Mouse (Mus musculus) ES-E14 (cell line): ENCODE data around the gene Ankrd52.

Source experiments
- CHD2 ChIP-seq: IDR thresholded peaks from 2 replicates; pipeline ENCODE4 v1.6.1; 2014; ENCODE audit warnings: mild to moderate bottlenecking, low read depth, low read length, inconsistent platforms
- HCFC1 ChIP-seq: IDR thresholded peaks from 2 replicates; pipeline ENCODE4 v1.6.1; 2012; ENCODE audit warnings: low read length, inconsistent platforms, borderline replicate concordance; ENCODE audit not compliant: insufficient read depth
- ZC3H11A ChIP-seq: IDR thresholded peaks from 2 replicates; pipeline ENCODE4 v1.6.1; 2012; ENCODE audit warnings: low read depth, mild to moderate bottlenecking, inconsistent platforms, low read length, borderline replicate concordance
- ZNF384 ChIP-seq: IDR thresholded peaks from 2 replicates; pipeline ENCODE4 v1.6.1; 2012; ENCODE audit warnings: low read depth, low read length, inconsistent platforms

DNA sequence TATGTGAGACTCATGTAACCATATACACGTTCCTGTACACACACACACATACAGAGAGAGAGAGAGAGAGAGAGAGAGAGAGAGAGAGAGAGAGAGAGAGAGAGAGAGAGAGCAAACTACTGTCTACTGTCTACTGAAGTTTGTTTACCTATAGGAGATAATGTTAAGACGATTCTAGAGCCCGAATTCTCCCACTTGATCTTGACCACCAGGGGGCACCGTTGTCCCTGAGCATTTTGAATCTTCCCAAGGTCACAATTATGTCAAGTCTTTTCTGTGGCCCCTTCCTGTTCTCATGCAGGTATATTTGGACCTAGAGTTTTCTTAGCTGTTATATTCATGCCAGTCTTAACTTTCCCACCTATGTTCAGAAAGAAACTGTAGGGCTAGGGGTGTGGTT lies 41.3 kb upstream of the Ankrd52 start:
- TF ChIP-seq CHD2 (no peak), ZC3H11A (no peak), ZNF384 (no peak), HCFC1 (no peak)
